Mouse (Mus musculus): ENCODE measurements around the gene Ccl8. TPM values are rescaled to one million over a fixed set of nuclear protein-coding genes. Genes with fewer than 3 reads are reported as not detected.

Ccl8 gene
- total and polyA plus RNA-seq, 3 experiments, result not detected

- H3K79me2 ChIP-seq (ENCODE audit: control insufficient read depth, insufficient read depth, low read length, poor library complexity), result no peaks in the 10 kb centered on the region
- H3K36me3 ChIP-seq (ENCODE audit: control insufficient read depth in 1 of 2, insufficient read depth in 2 of 2, low read length in 2 of 2), result no peaks in the 10 kb centered on the region
- H3K27me3 ChIP-seq (ENCODE audit: control insufficient read depth in 1 of 2, insufficient read depth in 2 of 2, low read length in 2 of 2), result no peaks in the 10 kb centered on the region
- H3K9ac ChIP-seq (ENCODE audit: control insufficient read depth, low read depth, low read length, poor library complexity, severe bottlenecking), result no peak overlapping the region
- no peak overlapping the region for H3K4me3 ChIP-seq (ENCODE audit: control insufficient read depth in 1 of 2, insufficient read depth in 1 of 2, low read depth in 2 of 2, low read length in 2 of 2)
- no peak for DNase-seq (ENCODE audit: low read depth, low spot score)
- TF ChIP-seq E2F4 (IDR thresholded peaks at IDR 0.05; ENCODE audit: borderline replicate concordance, low read depth, low read length), result no peak
- TF ChIP-seq TBP (IDR thresholded peaks at IDR 0.05; ENCODE audit: low read depth, low read length), result no peak
- TF ChIP-seq MYB (IDR thresholded peaks at IDR 0.05; ENCODE audit: low read depth, low read length), result no peak
- no peak for TF ChIP-seq MAZ (IDR thresholded peaks at IDR 0.05; ENCODE audit: low read depth, low read length)
- H3K9me3 ChIP-seq (replicated peaks; ENCODE audit: insufficient read depth, low read length), result no peaks in the 10 kb centered on the region
- H3K4me1 ChIP-seq (ENCODE audit: control insufficient read depth in 1 of 2, insufficient read depth in 2 of 2, low read length in 2 of 2), result no peaks in the 10 kb centered on the region
- no peak overlapping the region for H3K27ac ChIP-seq (ENCODE audit: control insufficient read depth, low read depth, low read length)
These were observed 42.0 kb upstream of the Ccl8 start for GRCm38 (mm10) chr11:82072984-82073383.

GRCm38 (mm10) chr11:82073686-82074085, 41.3 kb upstream of the Ccl8 start:
- no peaks in the 10 kb centered on the region for H3K4me1 ChIP-seq (ENCODE audit: control insufficient read depth in 1 of 2, insufficient read depth in 2 of 2, low read length in 2 of 2)
- no peaks in the 10 kb centered on the region for H3K79me2 ChIP-seq (ENCODE audit: control insufficient read depth, insufficient read depth, low read length, poor library complexity)
- no peaks in the 10 kb centered on the region for H3K9me3 ChIP-seq (replicated peaks; ENCODE audit: insufficient read depth, low read length)
- no peak overlapping the region for H3K9ac ChIP-seq (ENCODE audit: control insufficient read depth, low read depth, low read length, poor library complexity, severe bottlenecking)
- no peaks in the 10 kb centered on the region for H3K36me3 ChIP-seq (ENCODE audit: control insufficient read depth in 1 of 2, insufficient read depth in 2 of 2, low read length in 2 of 2)
- no peak overlapping the region for H3K4me3 ChIP-seq (ENCODE audit: control insufficient read depth in 1 of 2, insufficient read depth in 1 of 2, low read depth in 2 of 2, low read length in 2 of 2)
- DNase-seq (ENCODE audit: low read depth, low spot score), result no peak
- no peak for TF ChIP-seq TAL1 (IDR thresholded peaks at IDR 0.05; ENCODE audit: low read length)
- TF ChIP-seq SMC3 (IDR thresholded peaks at IDR 0.05; ENCODE audit: low read depth, low read length), result no peak
- TF ChIP-seq ELF1 (IDR thresholded peaks at IDR 0.05; ENCODE audit: low read depth, low read length), result no peak
- TF ChIP-seq HCFC1 (IDR thresholded peaks at IDR 0.05; ENCODE audit: low read depth, low read length), result no peak
- TF ChIP-seq GATA1 (IDR thresholded peaks at IDR 0.05; ENCODE audit: low read depth, low read length), result no peak
- no peak for TF ChIP-seq SIN3A (IDR thresholded peaks at IDR 0.05; ENCODE audit: low read length)
- no peak for TF ChIP-seq MEF2A (IDR thresholded peaks at IDR 0.05; ENCODE audit: extremely low read depth, insufficient replicate concordance, low read depth, low read length, poor library complexity, severe bottlenecking)
- TF ChIP-seq ZMIZ1 (IDR thresholded peaks at IDR 0.05; ENCODE audit: low read depth, low read length), result no peak
- TF ChIP-seq E2F4 (IDR thresholded peaks at IDR 0.05; ENCODE audit: borderline replicate concordance, low read depth, low read length), result no peak
- TF ChIP-seq MYC (IDR thresholded peaks at IDR 0.05; ENCODE audit: low read depth, low read length), result no peak
- TF ChIP-seq UBTF (IDR thresholded peaks at IDR 0.05; ENCODE audit: borderline replicate concordance, insufficient read depth, low read depth, low read length), result no peak
- H3K27ac ChIP-seq (ENCODE audit: control insufficient read depth, low read depth, low read length), result no peak overlapping the region
- H3K27me3 ChIP-seq (ENCODE audit: control insufficient read depth in 1 of 2, insufficient read depth in 2 of 2, low read length in 2 of 2), result no peaks in the 10 kb centered on the region

GRCm38 (mm10) chr11:82077031-82077430, 38.0 kb upstream of the Ccl8 start:
- Histone ChIP-seq H3K27me3 (ENCODE audit: control insufficient read depth in 1 of 2, insufficient read depth in 2 of 2, low read length in 2 of 2) (no peaks in the 10 kb centered on the region), H3K4me1 (ENCODE audit: control insufficient read depth in 1 of 2, insufficient read depth in 2 of 2, low read length in 2 of 2) (no peaks in the 10 kb centered on the region), H3K9ac (ENCODE audit: control insufficient read depth, low read depth, low read length, poor library complexity, severe bottlenecking) (no peak overlapping the region), H3K36me3 (ENCODE audit: control insufficient read depth in 1 of 2, insufficient read depth in 2 of 2, low read length in 2 of 2) (no peaks in the 10 kb centered on the region), H3K27ac (ENCODE audit: control insufficient read depth, low read depth, low read length) (no peak overlapping the region), H3K9me3 (replicated peaks; ENCODE audit: insufficient read depth, low read length) (no peaks in the 10 kb centered on the region), H3K4me3 (ENCODE audit: control insufficient read depth in 1 of 2, insufficient read depth in 1 of 2, low read depth in 2 of 2, low read length in 2 of 2) (no peak overlapping the region), H3K79me2 (ENCODE audit: control insufficient read depth, insufficient read depth, low read length, poor library complexity) (no peaks in the 10 kb centered on the region)
- no peak for DNase-seq (ENCODE audit: low read depth, low spot score)
- TF ChIP-seq ZKSCAN1 (IDR thresholded peaks at IDR 0.05; ENCODE audit: low read depth, low read length), result no peak
- no peak for TF ChIP-seq USF2 (IDR thresholded peaks at IDR 0.05; ENCODE audit: borderline replicate concordance in 1 of 2, insufficient read depth in 1 of 2, low read depth in 1 of 2, low read length in 2 of 2)
- no peak for TF ChIP-seq ZC3H11A (IDR thresholded peaks at IDR 0.05; ENCODE audit: low read depth, low read length)
- TF ChIP-seq MAX (IDR thresholded peaks at IDR 0.05; ENCODE audit: low read length), result no peak
- TF ChIP-seq TAL1 (IDR thresholded peaks at IDR 0.05; ENCODE audit: low read length), result no peak
- TF ChIP-seq USF1 (IDR thresholded peaks at IDR 0.05; ENCODE audit: low read depth, low read length), result no peak
- TF ChIP-seq MAFK (IDR thresholded peaks at IDR 0.05; ENCODE audit: borderline replicate concordance, low read depth, low read length), result no peak
- TF ChIP-seq UBTF (IDR thresholded peaks at IDR 0.05; ENCODE audit: borderline replicate concordance, insufficient read depth, low read depth, low read length), result no peak
- TF ChIP-seq MEF2A (IDR thresholded peaks at IDR 0.05; ENCODE audit: extremely low read depth, insufficient replicate concordance, low read depth, low read length, poor library complexity, severe bottlenecking), result no peak
- TF ChIP-seq POLR2AphosphoS2 (IDR thresholded peaks at IDR 0.05; ENCODE audit: low read length), result no peak
- no peak for TF ChIP-seq POLR2A (IDR thresholded peaks at IDR 0.05; ENCODE audit: control insufficient read depth in 1 of 2, insufficient read depth in 1 of 2, low read depth in 1 of 2, low read length in 2 of 2, poor library complexity in 1 of 2)
- no peak for TF ChIP-seq CHD2 (IDR thresholded peaks at IDR 0.05; ENCODE audit: low read length)
- no peak for TF ChIP-seq KAT2A (conservative IDR thresholded peaks at IDR 0.05; ENCODE audit: low read depth, low read length)

Data from MEL (cell line).